Mouse (Mus musculus) intestine, embryonic 16.5 days (tissue): ENCODE results near the gene Olfm4. TPM values are rescaled to one million over a fixed set of nuclear protein-coding genes. Genes with fewer than 3 reads are reported as not detected.

Source experiments
- ATAC-seq: fragments of 200-750 bp; cut with Nextera tagmentation; 2 replicates; pipeline ENCODE4 v1.8.0; 2017; ENCODE audit warnings: moderate TSS enrichment, moderate library complexity
- H3K27ac ChIP-seq: fragments of 300-500 bp; sonication (generic); 2 replicates; pipeline ENCODE4 v1.5.1; 2014; ENCODE audit warnings: mild to moderate bottlenecking, low read length
- H3K27me3 ChIP-seq: fragments of 300-500 bp; sonication (generic); replicated peaks from 2 replicates; pipeline ENCODE4 v1.6.1; 2014; ENCODE audit warnings: low read length, control low read depth, mixed read lengths; ENCODE audit not compliant: control insufficient read depth, insufficient read depth
- H3K36me3 ChIP-seq: fragments of 300-500 bp; sonication (generic); 2 replicates; pipeline ENCODE4 v1.6.1; 2014; ENCODE audit warnings: low read length, control low read depth; ENCODE audit not compliant: control insufficient read depth, insufficient read depth
- H3K4me1 ChIP-seq: fragments of 300-500 bp; sonication (generic); 2 replicates; pipeline ENCODE4 v1.6.1; 2014; ENCODE audit warnings: low read length, control low read depth, mixed read lengths; ENCODE audit not compliant: control insufficient read depth, insufficient read depth
- H3K4me2 ChIP-seq: fragments of 300-500 bp; sonication (generic); 2 replicates; pipeline ENCODE4 v1.6.1; 2014; ENCODE audit warnings: low read depth, low read length, control low read depth
- H3K4me3 ChIP-seq: fragments of 300-500 bp; sonication (generic); 2 replicates; pipeline ENCODE4 v1.5.1; 2014; ENCODE audit warnings: mild to moderate bottlenecking, low read length
- H3K9ac ChIP-seq: fragments of 300-500 bp; sonication (generic); 2 replicates; pipeline ENCODE4 v1.6.1; 2014; ENCODE audit warnings: low read depth, low read length
- H3K9me3 ChIP-seq: fragments of 300-500 bp; sonication (generic); 2 replicates; pipeline ENCODE4 v1.6.1; 2016; ENCODE audit warnings: low read length, control low read depth; ENCODE audit not compliant: control insufficient read depth
- WGBS: fragments of 180-500 bp; shearing (Covaris S2); extraction: QIAGEN DNeasy Blood & Tissue Kit; methylation state at CpG from one replicate; pipeline ENCODE4 v1.1.7; 2014; 5-methylcytosine and 5-hydroxymethylcytosine counted together
- polyA plus RNA-seq: library from polyadenylated mRNA; unstranded; fragments of >200 nt; fragmentation: Nextera tagmentation; extraction: Ambion mirVana; gene quantifications from 2 replicates; pipeline ENCODE4 v1.2.1, GENCODE M21; 2015

The Olfm4 gene
- polyA plus RNA-seq, 1 experiment from 2014 or later, result 11.5 TPM

- no peaks in the 10 kb centered on the region for H3K27me3 ChIP-seq
- H3K9ac ChIP-seq, result no peak overlapping the region
- whole genome bisulfite sequencing, result 72% methylated on average over 3 of the region's 3 CpGs
- no peaks in the 10 kb centered on the region for H3K9me3 ChIP-seq
- no peak overlapping the region for H3K27ac ChIP-seq
- no peak overlapping the region for H3K4me2 ChIP-seq
- H3K4me1 ChIP-seq, result no peaks in the 10 kb centered on the region
- no peaks in the 10 kb centered on the region for H3K36me3 ChIP-seq
- ATAC-seq, result no peak
- no peak overlapping the region for H3K4me3 ChIP-seq
Observed at GRCm38 (mm10) chr14:80007686-80008085, 23.8 kb downstream of the Olfm4 start.

DNA sequence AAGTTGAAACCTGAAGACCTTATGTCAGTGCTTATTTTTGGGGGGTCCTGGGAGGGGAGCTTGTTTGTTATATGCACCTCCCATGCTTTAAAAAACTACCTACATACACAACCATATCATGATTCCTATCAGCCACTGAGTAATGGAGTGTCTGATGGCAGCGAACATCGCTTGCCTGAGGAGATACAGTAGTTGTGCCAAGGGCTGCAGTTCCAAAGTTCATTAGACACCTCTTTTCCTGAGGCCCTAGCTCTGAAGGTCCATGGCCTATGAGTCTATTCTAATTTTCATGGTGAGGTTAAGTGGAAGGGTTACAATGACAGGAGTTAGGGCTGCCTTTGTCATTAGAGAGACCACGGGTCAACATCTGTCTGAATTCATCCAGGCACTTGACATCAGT, 26.5 kb downstream of the Olfm4 start:
- Histone ChIP-seq H3K9ac (no peak overlapping the region), H3K36me3 (no peaks in the 10 kb centered on the region), H3K9me3 (no peaks in the 10 kb centered on the region), H3K4me1 (0 out of 2 replicates have a peak, but pooled peaks cover 5% of the 10 kb centered on the region), H3K27me3 (no peaks in the 10 kb centered on the region), H3K4me3 (no peak overlapping the region), H3K27ac (no peak overlapping the region), H3K4me2 (no peak overlapping the region)
- 80% methylated on average over 3 of the region's 3 CpGs for WGBS
- no peak for ATAC-seq

- Histone ChIP-seq H3K36me3 (no peaks in the 10 kb centered on the region), H3K27me3 (no peaks in the 10 kb centered on the region), H3K4me2 (no peak overlapping the region), H3K4me3 (no peak overlapping the region), H3K27ac (no peak overlapping the region), H3K9ac (no peak overlapping the region), H3K9me3 (no peaks in the 10 kb centered on the region), H3K4me1 (peaks cover 15% of the 10 kb centered on the region; the same call in 1 of the 2 replicates)
- WGBS, result 54% methylated on average over 6 of the region's 6 CpGs
- ATAC-seq, result no peak
Observed at GRCm38 (mm10) chr14:80014966-80015365, 31.1 kb downstream of the Olfm4 start.

DNA sequence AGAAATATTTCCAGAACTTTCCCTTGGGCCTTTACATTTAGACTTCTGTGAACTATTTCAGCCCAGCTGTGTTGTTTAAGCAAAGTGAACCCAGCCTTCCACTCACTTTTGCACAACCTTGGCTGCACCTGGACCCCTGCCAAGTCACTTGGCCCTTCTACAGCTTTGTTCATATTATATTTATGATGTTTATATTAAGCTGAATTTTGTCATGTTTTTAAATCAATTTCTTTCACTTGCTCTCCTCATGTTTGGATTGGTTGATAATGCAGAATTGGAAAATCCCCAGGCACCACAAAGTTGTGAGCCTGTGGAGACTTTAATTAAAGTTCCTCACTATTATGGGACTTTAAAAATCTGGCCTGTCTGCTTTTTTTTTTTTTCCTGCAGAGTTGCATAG, 32.2 kb downstream of the Olfm4 start:
- H3K27me3 ChIP-seq, result no peaks in the 10 kb centered on the region
- H3K36me3 ChIP-seq, result no peaks in the 10 kb centered on the region
- no peaks in the 10 kb centered on the region for H3K9me3 ChIP-seq
- H3K4me2 ChIP-seq, result no peak overlapping the region
- H3K9ac ChIP-seq, result no peak overlapping the region
- H3K27ac ChIP-seq, result peak overlapping the region; percentile 52; the same call in 1 of the 2 replicates
- H3K4me1 ChIP-seq, result peaks cover 15% of the 10 kb centered on the region; the same call in 1 of the 2 replicates
- no peak overlapping the region for H3K4me3 ChIP-seq
- no peak; the same call in 1 of the 2 replicates for ATAC-seq

DNA sequence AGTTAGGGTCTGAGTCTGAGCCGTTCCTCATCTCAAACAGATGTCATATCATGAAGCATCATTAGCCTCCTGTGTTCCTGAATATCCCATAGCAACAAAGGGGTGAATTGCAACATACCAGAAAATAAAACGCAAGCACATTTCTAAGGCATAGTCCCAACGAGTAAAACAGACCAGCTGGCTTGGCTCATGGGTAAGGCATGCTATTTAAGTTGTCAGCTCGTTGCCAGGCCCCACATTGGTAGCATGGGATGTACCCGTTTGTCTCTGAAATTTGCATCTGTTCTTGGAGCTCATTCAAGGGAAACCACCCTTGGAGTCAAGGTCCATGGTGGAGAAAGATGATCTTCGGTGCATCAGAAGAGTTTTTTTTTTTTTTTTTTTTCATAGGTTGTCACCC, 42.2 kb downstream of the Olfm4 start:
- Histone ChIP-seq H3K27me3 (no peaks in the 10 kb centered on the region), H3K4me2 (no peak overlapping the region), H3K4me1 (no peaks in the 10 kb centered on the region), H3K9me3 (no peaks in the 10 kb centered on the region), H3K4me3 (no peak overlapping the region), H3K27ac (no peak overlapping the region), H3K36me3 (no peaks in the 10 kb centered on the region), H3K9ac (no peak overlapping the region)
- ATAC-seq, result no peak
- WGBS, result 58% methylated on average over 6 of the region's 6 CpGs

DNA sequence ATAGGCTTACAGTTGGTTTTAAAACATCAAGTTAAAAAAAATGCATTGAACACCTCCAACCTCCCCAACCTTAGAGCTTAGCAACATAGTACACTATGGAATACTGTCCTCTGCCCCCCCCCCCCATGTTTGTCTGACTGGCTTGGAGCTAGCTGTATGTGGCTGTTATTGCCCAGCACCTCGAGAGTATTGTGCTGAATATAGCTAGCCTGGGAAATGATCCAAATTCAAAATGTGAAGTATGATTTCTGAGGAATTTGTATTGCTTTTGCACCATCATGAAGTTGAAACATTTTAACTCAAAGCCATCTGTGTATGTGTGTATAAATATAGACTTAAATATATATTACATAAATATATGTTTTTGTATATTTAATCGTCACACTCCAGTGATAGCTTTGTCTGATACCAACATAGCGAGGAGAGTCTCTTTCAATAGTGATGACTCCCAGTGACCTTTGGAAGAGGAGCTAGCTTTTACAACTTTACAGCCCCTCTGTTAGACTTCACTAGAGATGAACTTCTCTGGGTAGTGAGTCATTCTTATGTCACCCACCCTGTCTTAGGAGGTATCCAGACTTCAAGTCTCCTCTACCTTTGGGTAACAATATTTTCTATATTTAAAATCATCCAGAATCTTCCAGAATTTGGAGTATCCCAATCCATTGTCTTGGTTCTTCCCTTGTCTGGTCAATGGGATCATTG, 45.6 kb downstream of the Olfm4 start:
- no peak overlapping the region for H3K4me2 ChIP-seq
- H3K4me1 ChIP-seq, result no peaks in the 10 kb centered on the region
- H3K36me3 ChIP-seq, result no peaks in the 10 kb centered on the region
- H3K27me3 ChIP-seq, result no peaks in the 10 kb centered on the region
- H3K9me3 ChIP-seq, result no peaks in the 10 kb centered on the region
- no peak overlapping the region for H3K4me3 ChIP-seq
- 42% methylated on average over 3 of the region's 3 CpGs for WGBS
- no peak overlapping the region for H3K9ac ChIP-seq
- ATAC-seq, result peak; percentile 69
- H3K27ac ChIP-seq, result no peak overlapping the region

DNA sequence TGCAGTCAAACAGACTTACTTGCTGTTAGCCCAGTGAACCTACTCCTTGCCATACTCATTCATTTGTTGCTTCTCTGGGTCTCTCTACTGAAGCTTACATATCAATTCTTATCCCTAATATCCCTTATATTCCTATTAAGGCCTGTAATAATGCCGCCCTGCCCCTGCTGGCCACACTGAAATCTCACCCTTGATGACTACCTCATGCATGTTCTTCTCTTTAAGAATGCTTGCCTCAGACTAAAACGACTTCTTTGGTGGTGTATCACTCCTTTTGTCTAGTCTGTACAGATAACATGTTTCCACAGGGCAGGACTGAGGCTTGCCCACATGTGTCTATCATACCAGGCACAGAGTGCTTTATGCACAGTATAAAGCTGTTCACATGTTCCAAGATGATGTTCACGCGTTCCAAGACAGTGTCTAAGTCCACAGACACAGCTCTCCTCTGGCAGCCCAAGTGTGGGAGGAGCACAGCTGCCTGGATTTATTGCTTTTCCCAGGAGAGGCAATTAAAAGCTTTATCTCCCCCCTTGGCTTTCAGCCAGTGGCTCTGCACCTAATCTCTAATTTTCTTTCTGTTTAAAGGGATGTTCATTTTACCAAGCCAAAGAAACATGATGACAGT, 55.9 kb downstream of the Olfm4 start:
- 35% methylated on average over 4 of the region's 4 CpGs for WGBS
- Histone ChIP-seq H3K9ac (no peak overlapping the region), H3K27ac (no peak overlapping the region), H3K9me3 (no peaks in the 10 kb centered on the region), H3K4me1 (peaks cover 8% of the 10 kb centered on the region; the same call in 1 of the 2 replicates), H3K4me2 (no peak overlapping the region), H3K27me3 (no peaks in the 10 kb centered on the region), H3K36me3 (no peaks in the 10 kb centered on the region), H3K4me3 (no peak overlapping the region)
- ATAC-seq, result peak; percentile 98

GRCm38 (mm10) chr14:80046104-80046734, 62.3 kb downstream of the Olfm4 start:
- Histone ChIP-seq H3K27me3 (no peaks in the 10 kb centered on the region), H3K4me3 (no peak overlapping the region), H3K9ac (no peak overlapping the region), H3K4me1 (no peaks in the 10 kb centered on the region), H3K27ac (no peak overlapping the region), H3K4me2 (no peak overlapping the region), H3K36me3 (no peaks in the 10 kb centered on the region), H3K9me3 (no peaks in the 10 kb centered on the region)
- no peak for ATAC-seq
- 79% methylated on average over 6 of the region's 6 CpGs for WGBS

DNA sequence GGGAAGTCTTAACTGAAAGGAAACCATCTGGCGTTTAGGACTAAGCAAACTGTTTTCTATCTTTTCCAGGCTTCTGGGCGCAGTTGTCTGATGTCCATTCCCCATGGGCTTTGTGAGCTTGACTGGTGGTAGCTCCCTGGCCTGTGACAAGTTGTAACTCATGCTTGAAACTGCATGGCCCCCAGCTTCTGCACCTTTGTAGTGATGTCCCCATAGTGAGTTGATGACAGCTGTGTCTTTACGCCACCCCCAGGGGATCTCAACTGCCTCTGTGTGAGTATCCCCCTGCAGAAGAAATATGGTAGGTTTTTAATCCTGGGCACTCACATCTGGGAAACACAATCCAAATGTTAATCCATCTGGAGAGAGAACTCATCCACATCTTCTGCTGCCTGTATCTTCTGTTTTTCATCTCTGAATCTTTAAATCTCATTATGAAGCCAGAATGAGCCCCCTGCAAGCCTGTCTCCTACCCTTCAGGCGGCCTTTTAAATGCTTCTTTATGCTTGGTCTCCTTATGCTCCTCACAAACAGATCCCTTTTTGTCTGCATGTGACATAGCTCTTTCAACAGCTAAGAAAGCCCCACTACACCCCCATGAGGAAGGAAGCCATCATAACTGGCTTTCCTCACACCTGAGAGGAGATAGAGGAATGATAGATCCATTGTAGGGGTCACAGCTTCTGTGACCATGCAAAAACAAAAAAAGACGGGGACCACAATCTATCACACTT, 63.7 kb downstream of the Olfm4 start:
- Histone ChIP-seq H3K27ac (no peak overlapping the region), H3K27me3 (no peaks in the 10 kb centered on the region), H3K9ac (no peak overlapping the region), H3K4me2 (no peak overlapping the region), H3K36me3 (no peaks in the 10 kb centered on the region), H3K4me3 (no peak overlapping the region), H3K9me3 (no peaks in the 10 kb centered on the region), H3K4me1 (no peaks in the 10 kb centered on the region)
- 55% methylated on average over 5 of the region's 5 CpGs for WGBS
- ATAC-seq, result no peak
